Mouse (Mus musculus) lung, adult 2 months (tissue): Measurements from ENCODE around the gene Hist1h4c. TPM values are rescaled to one million over a fixed set of nuclear protein-coding genes. Genes with fewer than 3 reads are reported as not detected.

Experiments used
- DNase-seq: peaks from one replicate; pipeline ENCODE4 v3.0.0; 2022
- H3K4me1 ChIP-seq: fragments of 200-500 bp; 2 replicates; pipeline ENCODE4 v1.6.1; 2011; ENCODE audit warnings: low read length; ENCODE audit not compliant: control insufficient read depth, insufficient read depth
- H3K4me3 ChIP-seq: fragments of 200-500 bp; replicated peaks from 2 replicates; pipeline ENCODE3; 2011; ENCODE audit warnings: low read depth, mild to moderate bottlenecking, control low read depth, low read length; ENCODE audit errors: extremely low read depth
- CTCF ChIP-seq: fragments of 200-500 bp; IDR thresholded peaks from 2 replicates; pipeline ENCODE4 v1.5.1; 2011; ENCODE audit warnings: mild to moderate bottlenecking, low read length, control low read depth; ENCODE audit not compliant: insufficient read depth
- POLR2A ChIP-seq: fragments of 200-500 bp; IDR thresholded peaks from 2 replicates; pipeline ENCODE4 v1.6.1; 2011; ENCODE audit warnings: low read depth, mild to moderate bottlenecking, control low read depth, low read length, borderline replicate concordance; ENCODE audit errors: extremely low read depth
- WGBS: fragments of 180-500 bp; shearing (Covaris S2); methylation state at CpG from one replicate; pipeline ENCODE4 v1.1.7; 2018; 5-methylcytosine and 5-hydroxymethylcytosine counted together
- polyA plus RNA-seq: library from polyadenylated mRNA; depleted of rRNA; stranded (reverse); fragments of >200 nt; gene quantifications from 2 replicates; pipeline ENCODE4 v1.2.3, GENCODE M21; 2012

Gene Hist1h4c
- polyA plus RNA-seq, 1 experiment, result 6.3 TPM

GRCm38 (mm10) chr13:23742007-23742406 is 43.8 kb upstream of the Hist1h4c start:
- TF ChIP-seq POLR2A (no peak), CTCF (no peak)
- DNase-seq, result no peak
- Histone ChIP-seq H3K4me1 (peaks cover 7% of the 10 kb centered on the region), H3K4me3 (no peak overlapping the region)

GRCm38 (mm10) chr13:23740910-23741309 is 42.7 kb upstream of the Hist1h4c start:
- no peak overlapping the region for H3K4me3 ChIP-seq
- no peak for DNase-seq
- no peak for TF ChIP-seq POLR2A
- no peak for TF ChIP-seq CTCF
- H3K4me1 ChIP-seq, result peaks cover 4% of the 10 kb centered on the region
- 50% methylated on average over 5 of the region's 5 CpGs for WGBS

DNA sequence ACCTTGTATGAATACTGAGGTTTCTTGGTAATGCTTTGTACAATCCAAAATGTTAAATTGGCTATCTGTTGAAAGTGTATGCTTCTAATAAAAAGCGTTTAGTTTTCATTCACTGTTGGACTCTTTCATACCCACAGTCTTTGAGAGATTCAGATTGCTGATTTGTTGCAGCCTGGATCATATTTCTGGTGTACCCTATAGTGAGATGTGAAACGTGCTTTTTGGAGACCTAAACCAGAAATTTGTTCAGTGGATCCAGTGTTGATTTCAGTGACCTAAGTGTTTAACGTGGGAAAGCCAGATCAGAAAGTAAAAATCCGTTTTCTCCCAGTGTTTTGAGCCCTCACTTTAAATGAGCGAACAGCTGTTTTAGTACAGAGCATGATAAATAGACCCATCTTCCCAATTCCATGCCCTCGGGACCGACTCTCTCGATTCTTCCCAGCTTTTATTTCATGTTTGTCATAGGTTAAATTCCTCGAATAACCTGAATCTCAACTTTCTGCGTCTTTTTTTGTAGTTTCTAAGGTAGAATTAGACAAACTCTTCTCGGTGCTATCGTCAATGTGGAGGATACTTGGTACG is 42.1 kb upstream of the Hist1h4c start:
- no peak for DNase-seq
- WGBS, result 13% methylated on average over 13 of the region's 13 CpGs
- TF ChIP-seq POLR2A (no peak), CTCF (no peak)
- H3K4me3 ChIP-seq, result peak overlapping the region; percentile 100
- peaks cover 4% of the 10 kb centered on the region for H3K4me1 ChIP-seq

- H3K4me3 ChIP-seq, result peak overlapping the region; percentile 100
- no peak for DNase-seq
- TF ChIP-seq POLR2A (peak; percentile 68; the same call in 1 of the 2 replicates), CTCF (no peak)
- WGBS, result 0% methylated on average over 14 of the region's 14 CpGs
- peaks cover 4% of the 10 kb centered on the region for H3K4me1 ChIP-seq
These were observed 41.6 kb upstream of the Hist1h4c start for GRCm38 (mm10) chr13:23739922-23740252.

GRCm38 (mm10) chr13:23739069-23739921 is 41.0 kb upstream of the Hist1h4c start:
- H3K4me3 ChIP-seq, result peak overlapping the region; percentile 100
- peak; percentile 88 for DNase-seq
- H3K4me1 ChIP-seq, result peaks cover 4% of the 10 kb centered on the region
- under 1% methylated on average over 39 of the region's 39 CpGs for WGBS
- TF ChIP-seq CTCF (no peak), POLR2A (peak; percentile 92)

DNA sequence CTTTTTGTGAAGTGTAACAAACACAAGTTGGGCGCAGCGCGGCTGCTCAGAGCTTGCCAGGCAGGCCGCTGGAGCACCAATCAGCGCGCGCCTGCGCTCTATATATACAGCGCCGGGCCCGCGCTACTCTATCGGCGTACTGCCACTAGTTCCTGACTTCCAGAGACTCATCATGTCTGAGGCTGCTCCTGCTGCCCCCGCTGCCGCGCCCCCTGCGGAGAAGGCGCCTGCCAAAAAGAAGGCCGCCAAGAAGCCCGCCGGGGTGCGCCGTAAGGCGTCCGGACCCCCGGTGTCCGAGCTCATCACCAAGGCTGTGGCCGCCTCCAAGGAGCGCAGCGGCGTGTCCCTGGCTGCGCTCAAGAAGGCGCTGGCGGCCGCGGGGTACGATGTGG is 40.4 kb upstream of the Hist1h4c start, which contains the start of gene Hist1h1c:
Hist1h1c (plus strand) TSS at position 132 of the 392 bp plus-strand sequence.
- peak; percentile 86 for DNase-seq
- H3K4me3 ChIP-seq, result peak within 1 kb of the TSS; percentile 100
- under 1% methylated on average over 38 of the region's 38 CpGs for WGBS
- H3K4me1 ChIP-seq, result peaks cover 4% of the 10 kb centered on the region
- TF ChIP-seq POLR2A, result peak; percentile 99
- no peak for TF ChIP-seq CTCF

- Histone ChIP-seq H3K4me1 (peaks cover 4% of the 10 kb centered on the region), H3K4me3 (peak overlapping the region; percentile 32)
- 26% methylated on average over 4 of the region's 4 CpGs for whole genome bisulfite sequencing
- DNase-seq, result no peak
- no peak for TF ChIP-seq CTCF
- no peak for TF ChIP-seq POLR2A
These were observed 39.8 kb upstream of the Hist1h4c start for GRCm38 (mm10) chr13:23738041-23738440.

GRCm38 (mm10) chr13:23737091-23737490 is 38.8 kb upstream of the Hist1h4c start:
- no peak overlapping the region for H3K4me3 ChIP-seq
- WGBS, result 93% methylated on average over 5 of the region's 5 CpGs
- TF ChIP-seq CTCF (no peak), POLR2A (no peak)

GRCm38 (mm10) chr13:23732156-23732804 is 34.0 kb upstream of the Hist1h4c start:
- 22% methylated on average over 8 of the region's 8 CpGs for WGBS
- H3K4me3 ChIP-seq, result no peak overlapping the region
- no peak for DNase-seq
- TF ChIP-seq POLR2A (no peak), CTCF (peak; percentile 45; the same call in 1 of the 2 replicates)
- no peaks in the 10 kb centered on the region for H3K4me1 ChIP-seq

More at GRCm38 (mm10) chr13:23737091-23737490, 38.8 kb upstream of the Hist1h4c start:
- no peak for DNase-seq
- H3K4me1 ChIP-seq, result peaks cover 4% of the 10 kb centered on the region

- Histone ChIP-seq H3K4me3 (no peak overlapping the region), H3K4me1 (no peaks in the 10 kb centered on the region)
- TF ChIP-seq POLR2A (no peak), CTCF (no peak)
- DNase-seq, result no peak
- 32% methylated on average over 8 of the region's 8 CpGs for WGBS
These were observed 32.2 kb upstream of the Hist1h4c start for GRCm38 (mm10) chr13:23730479-23730878.
